Mouse (Mus musculus) ES-Bruce4 (cell line): Measurements from ENCODE around the gene Ppie.

Experiments used
- CTCF ChIP-seq: IDR thresholded peaks from one replicate; pipeline ENCODE4 v1.8.1; 2011; ENCODE audit warnings: low read depth, low read length
- POLR2A ChIP-seq: IDR thresholded peaks from one replicate; pipeline ENCODE4 v1.8.1; 2011; ENCODE audit warnings: low read length; ENCODE audit not compliant: insufficient read depth

GRCm38 (mm10) chr4:123082283-123083163 lies 57.2 kb downstream of the Ppie start:
- no peak for TF ChIP-seq POLR2A
- TF ChIP-seq CTCF = peak; percentile 96
